Mouse (Mus musculus): ENCODE measurements around the gene Scyl2.

GRCm38 (mm10) chr10:89687455-89687854, 1.4 kb upstream of the Scyl2 start:
- TF ChIP-seq USF2 (conservative IDR thresholded peaks at IDR 0.05; ENCODE audit: low read depth, low read length) (no peak), CTCF (conservative IDR thresholded peaks at IDR 0.05 in 1 of 2, IDR thresholded peaks at IDR 0.05 in 1 of 2; ENCODE audit: low read depth in 2 of 2, low read length in 2 of 2) (no peak), MXI1 (IDR thresholded peaks at IDR 0.05; ENCODE audit: low read depth, low read length) (no peak), USF1 (IDR thresholded peaks at IDR 0.05; ENCODE audit: low read depth, low read length) (no peak), POLR2A (IDR thresholded peaks at IDR 0.05; ENCODE audit: low read depth, low read length) (no peak), ZC3H11A (IDR thresholded peaks at IDR 0.05; ENCODE audit: low read depth, low read length) (no peak), ZMIZ1 (IDR thresholded peaks at IDR 0.05; ENCODE audit: low read depth, low read length) (no peak), ETS1 (conservative IDR thresholded peaks at IDR 0.05; ENCODE audit: low read depth, low read length) (no peak), CHD2 (IDR thresholded peaks at IDR 0.05; ENCODE audit: low read length) (no peak), E2F4 (IDR thresholded peaks at IDR 0.05; ENCODE audit: insufficient replicate concordance, low read depth, low read length) (no peak), JUND (conservative IDR thresholded peaks at IDR 0.05; ENCODE audit: low read depth, low read length) (no peak)
